Mouse (Mus musculus) macrophage (primary cell): ENCODE results near the gene Tenm4. TPM values are rescaled to one million over a fixed set of nuclear protein-coding genes. Genes with fewer than 3 reads are reported as not detected.

Source experiments
- H3K27ac ChIP-seq: fragments of 350-480 bp; formaldehyde crosslinking; 2 replicates; pipeline ENCODE4 v1.9.0; 2021
- H3K36me3 ChIP-seq: fragments of 350-480 bp; formaldehyde crosslinking; 2 replicates; pipeline ENCODE4 v1.9.0; 2021; ENCODE audit errors: inconsistent target
- H3K4me3 ChIP-seq: fragments of 350-480 bp; formaldehyde crosslinking; 2 replicates; pipeline ENCODE4 v1.9.0; 2021; ENCODE audit errors: inconsistent target
- H3K79me2 ChIP-seq: fragments of 350-480 bp; formaldehyde crosslinking; 2 replicates; pipeline ENCODE4 v1.9.0; 2021; ENCODE audit errors: inconsistent target
- WGBS: methylation state at CpG from one replicate; pipeline ENCODE4 v1.1.7; 2026; ENCODE audit warnings: inconsistent platforms; ENCODE audit not compliant: missing documents; 5-methylcytosine and 5-hydroxymethylcytosine counted together
- polyA plus RNA-seq: library from polyadenylated mRNA; stranded (reverse); fragments of 250-400 nt; gene quantifications from 3 replicates; pipeline ENCODE4 v1.2.4, GENCODE M21; 2018; ENCODE audit warnings: inconsistent platforms

Tenm4 gene
- polyA plus RNA-seq, 1 experiment from 2014 or later: 1.3 TPM

DNA sequence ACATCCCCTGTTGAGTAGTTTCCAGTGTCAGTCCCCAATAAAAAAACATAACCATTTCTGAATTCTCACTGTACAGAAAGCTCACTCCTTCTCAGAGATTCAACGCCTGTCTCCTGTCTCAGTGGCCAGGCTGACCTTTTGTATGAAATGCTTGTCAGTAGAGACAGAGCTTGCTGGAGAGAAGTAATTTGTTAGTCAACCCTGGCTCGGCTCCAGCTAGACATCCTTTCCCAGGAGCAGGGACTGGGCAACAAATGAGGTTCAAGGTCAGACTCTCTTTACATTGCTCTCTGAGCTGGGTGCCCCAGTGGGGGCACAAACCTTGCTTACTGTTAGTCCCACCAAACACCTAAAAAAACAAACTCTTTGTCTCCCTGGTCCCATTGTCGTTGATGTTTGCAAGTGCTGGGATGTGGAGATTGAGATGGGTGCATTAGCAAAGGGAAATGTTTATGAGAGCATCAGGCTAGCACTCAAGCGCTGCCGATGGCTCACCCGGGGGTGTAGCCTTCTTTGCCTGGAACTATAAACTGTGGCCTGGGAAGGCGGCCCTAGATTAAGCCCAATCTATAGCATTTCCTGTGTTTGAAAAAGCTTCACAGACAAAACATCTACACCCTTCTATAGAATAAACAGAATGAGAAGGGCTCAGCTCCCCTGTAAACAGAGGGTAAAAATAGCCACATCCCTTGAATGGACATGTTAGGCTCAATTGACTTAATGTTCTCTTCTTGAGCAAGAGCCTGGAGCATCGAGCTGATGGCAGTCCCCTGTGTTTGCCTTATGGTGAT lies 673.3 kb downstream of the Tenm4 start:
- Histone ChIP-seq H3K4me3 (no peak overlapping the region), H3K79me2 (no peaks in the 10 kb centered on the region), H3K36me3 (no peaks in the 10 kb centered on the region), H3K27ac (no peak overlapping the region)
- WGBS: 90% methylated on average over 8 of the region's 8 CpGs

DNA sequence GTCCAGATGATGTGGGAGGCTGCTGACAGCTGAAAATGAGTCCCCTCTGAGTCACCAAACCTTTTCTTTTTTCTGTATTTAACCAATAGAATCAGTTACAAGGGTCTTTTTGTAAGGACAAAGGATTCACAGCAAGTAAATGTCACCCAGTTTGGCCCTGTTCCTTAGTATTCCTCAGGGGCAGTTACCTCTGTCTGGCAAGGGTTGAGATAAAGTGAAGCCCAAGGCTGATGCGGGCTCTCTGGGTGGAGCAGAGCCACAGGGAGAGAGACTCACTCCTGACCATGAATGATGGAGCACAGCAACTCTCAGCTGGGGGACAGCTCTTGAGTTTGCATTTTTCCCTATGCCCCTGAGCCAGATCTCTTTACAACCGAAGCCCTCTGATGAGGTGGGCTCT lies 681.7 kb downstream of the Tenm4 start:
- WGBS: 94% methylated on average over 2 of the region's 2 CpGs
- H3K36me3 ChIP-seq: no peaks in the 10 kb centered on the region
- no peak overlapping the region for H3K4me3 ChIP-seq

DNA sequence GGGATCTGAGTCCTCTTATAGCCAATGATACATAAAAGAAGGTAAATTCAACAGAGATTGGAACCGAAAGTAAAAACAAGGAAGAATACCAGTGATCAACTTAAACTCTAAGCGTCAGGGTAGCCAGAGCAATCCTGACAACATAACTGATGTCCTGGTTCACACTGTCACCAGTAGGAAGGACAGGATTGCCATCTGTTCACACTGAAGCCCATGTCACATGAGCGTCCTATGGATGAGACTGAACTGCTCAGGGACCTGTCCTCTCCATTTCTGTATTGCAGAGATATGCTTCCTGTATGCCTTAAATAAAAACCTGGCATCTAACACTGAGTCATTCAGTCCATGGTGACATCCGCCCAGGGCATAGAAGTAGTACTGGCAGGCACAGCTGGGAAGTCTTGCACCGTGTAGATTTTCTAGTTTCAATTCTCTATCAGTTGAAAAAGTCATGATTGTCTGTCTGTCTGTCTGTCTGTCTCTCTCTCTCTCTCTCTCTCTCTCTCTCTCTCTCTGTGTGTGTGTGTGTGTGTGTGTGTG lies 684.9 kb downstream of the Tenm4 start:
- Histone ChIP-seq H3K4me3 (no peak overlapping the region), H3K36me3 (no peaks in the 10 kb centered on the region)
- 18% methylated on average over 5 of the region's 5 CpGs for WGBS

More for the DNA sequence above, 681.7 kb downstream of the Tenm4 start:
- H3K79me2 ChIP-seq: no peaks in the 10 kb centered on the region
- no peak overlapping the region for H3K27ac ChIP-seq

DNA sequence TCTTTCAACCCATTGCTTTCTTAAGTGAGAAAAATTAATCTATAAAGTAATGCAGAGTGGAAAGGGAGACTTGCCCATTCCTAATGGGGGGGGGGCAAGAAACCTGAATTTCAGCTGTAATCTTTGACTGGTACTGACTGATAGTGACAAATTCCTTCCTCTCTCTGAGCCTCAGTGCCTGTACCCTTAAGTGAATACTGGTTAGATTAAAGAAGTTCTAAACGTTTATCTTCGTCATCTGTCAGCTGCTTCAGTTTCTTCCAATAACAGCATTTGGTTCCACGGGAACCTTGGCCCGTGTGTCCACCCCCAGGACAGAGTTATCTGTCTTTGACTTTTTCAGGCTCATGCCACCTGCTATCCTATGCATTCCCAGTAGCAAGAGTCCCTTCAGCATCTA lies 685.5 kb downstream of the Tenm4 start:
- Histone ChIP-seq H3K79me2 (no peaks in the 10 kb centered on the region), H3K27ac (peak overlapping the region; percentile 51), H3K36me3 (no peaks in the 10 kb centered on the region), H3K4me3 (no peak overlapping the region)
- WGBS: 68% methylated on average over 4 of the region's 4 CpGs

More for the DNA sequence above, 684.9 kb downstream of the Tenm4 start:
- no peaks in the 10 kb centered on the region for H3K79me2 ChIP-seq
- H3K27ac ChIP-seq: peak overlapping the region; percentile 51

DNA sequence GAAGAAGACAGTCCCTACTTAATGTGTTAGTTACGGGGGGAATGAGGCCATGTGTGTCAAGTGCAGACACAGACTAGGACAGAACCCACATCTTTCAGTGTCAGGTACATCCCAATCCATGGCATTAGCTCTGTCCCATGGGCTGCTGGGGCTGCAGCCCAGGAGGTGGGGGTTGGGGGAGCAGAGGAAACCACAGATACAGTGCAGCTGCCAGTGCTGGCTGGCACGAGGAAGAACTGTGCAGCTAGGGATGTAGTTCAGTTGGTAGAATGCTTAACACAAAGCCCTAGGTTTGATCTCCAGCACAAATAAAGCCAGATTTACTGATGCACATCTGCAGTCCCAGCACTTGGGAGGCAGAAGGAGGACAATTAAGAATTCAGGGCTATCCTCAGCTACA lies 688.0 kb downstream of the Tenm4 start:
- Histone ChIP-seq H3K36me3 (no peaks in the 10 kb centered on the region), H3K79me2 (no peaks in the 10 kb centered on the region), H3K27ac (no peak overlapping the region), H3K4me3 (no peak overlapping the region)
- WGBS: 66% methylated on average over 2 of the region's 2 CpGs

DNA sequence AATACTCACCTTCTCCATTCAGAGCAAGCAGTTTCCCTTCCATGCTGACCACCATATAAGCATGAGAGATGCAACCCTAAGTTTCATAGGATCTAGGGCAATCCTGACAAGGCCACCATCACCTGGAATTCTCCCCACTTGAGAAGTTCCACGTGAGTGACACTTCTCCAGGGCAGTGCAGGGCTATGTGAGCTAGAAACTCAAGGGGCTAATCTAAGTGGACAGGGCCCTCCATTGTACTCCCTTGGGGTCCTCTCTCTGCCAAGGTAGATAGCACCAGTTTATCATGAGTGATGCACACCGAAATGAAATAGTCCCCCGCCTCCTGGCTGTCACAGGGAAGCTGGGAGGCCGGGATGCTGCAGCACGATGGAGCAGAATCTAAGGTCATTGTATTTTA lies 688.6 kb downstream of the Tenm4 start:
- no peaks in the 10 kb centered on the region for H3K79me2 ChIP-seq
- 98% methylated on average over 5 of the region's 5 CpGs for WGBS
- H3K4me3 ChIP-seq: no peak overlapping the region
- H3K36me3 ChIP-seq: no peaks in the 10 kb centered on the region
- no peak overlapping the region for H3K27ac ChIP-seq

DNA sequence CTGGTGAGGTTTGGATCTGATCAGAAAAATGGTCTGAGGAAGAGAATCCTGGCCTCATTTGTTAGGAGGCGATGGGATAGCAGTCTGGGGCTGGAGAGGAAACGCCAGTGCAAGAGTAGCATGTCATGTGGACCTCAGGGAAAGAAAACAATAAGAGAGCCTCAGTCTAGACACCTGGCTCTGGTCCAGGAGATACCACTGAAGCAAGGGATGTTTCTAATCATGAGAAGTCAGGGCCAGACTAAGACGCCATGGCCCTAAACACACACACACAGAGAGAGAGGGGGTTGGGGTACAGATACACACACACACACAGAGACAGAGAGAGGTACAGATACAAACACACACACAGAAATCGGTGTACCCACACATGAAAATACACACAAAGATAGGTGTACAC lies 689.6 kb downstream of the Tenm4 start:
- no peak overlapping the region for H3K4me3 ChIP-seq
- H3K36me3 ChIP-seq: no peaks in the 10 kb centered on the region
- H3K27ac ChIP-seq: no peak overlapping the region
- WGBS: 95% methylated on average over 4 of the region's 4 CpGs
- no peaks in the 10 kb centered on the region for H3K79me2 ChIP-seq

DNA sequence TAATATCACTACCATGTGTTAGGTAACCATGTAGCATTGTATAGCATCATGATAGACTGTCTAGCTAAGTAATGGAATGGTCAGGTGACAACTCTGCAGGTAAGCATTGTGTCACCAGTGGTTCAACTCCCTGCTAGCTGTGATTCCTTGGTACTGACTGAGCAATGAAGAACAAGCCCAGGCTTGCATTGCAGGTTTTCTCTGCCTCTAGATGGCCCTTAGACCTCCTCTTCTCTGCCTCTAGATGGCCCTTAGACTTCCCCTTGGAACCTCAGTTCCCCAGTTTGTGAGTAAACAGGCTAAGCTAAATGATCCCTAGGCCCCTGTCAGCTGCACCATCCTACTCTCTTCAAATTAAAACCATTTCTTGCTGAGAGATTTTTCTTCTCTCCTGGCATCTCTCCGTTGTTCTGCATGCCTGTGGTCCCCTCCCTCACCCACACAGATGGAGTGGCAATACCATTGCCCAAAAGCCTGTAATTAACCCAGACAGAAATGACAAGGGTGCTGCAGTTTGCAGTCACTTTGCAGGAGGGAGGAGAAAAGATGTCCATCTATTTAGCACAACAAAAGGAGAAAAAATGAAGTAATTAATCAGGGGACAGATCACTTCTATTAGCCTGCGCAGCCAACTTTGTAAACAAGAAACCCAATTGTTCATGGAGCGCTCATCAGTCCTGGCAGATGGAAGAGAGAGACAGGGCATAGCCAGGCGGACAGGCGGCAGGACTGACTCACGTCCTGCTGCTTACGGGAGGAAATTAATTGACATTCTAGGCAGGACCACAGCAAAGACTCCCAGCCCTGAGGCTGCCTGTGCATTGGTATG lies 694.1 kb downstream of the Tenm4 start:
- H3K27ac ChIP-seq: no peak overlapping the region
- no peaks in the 10 kb centered on the region for H3K36me3 ChIP-seq
- no peak overlapping the region for H3K4me3 ChIP-seq
- no peaks in the 10 kb centered on the region for H3K79me2 ChIP-seq
- WGBS: 95% methylated on average over 7 of the region's 7 CpGs

DNA sequence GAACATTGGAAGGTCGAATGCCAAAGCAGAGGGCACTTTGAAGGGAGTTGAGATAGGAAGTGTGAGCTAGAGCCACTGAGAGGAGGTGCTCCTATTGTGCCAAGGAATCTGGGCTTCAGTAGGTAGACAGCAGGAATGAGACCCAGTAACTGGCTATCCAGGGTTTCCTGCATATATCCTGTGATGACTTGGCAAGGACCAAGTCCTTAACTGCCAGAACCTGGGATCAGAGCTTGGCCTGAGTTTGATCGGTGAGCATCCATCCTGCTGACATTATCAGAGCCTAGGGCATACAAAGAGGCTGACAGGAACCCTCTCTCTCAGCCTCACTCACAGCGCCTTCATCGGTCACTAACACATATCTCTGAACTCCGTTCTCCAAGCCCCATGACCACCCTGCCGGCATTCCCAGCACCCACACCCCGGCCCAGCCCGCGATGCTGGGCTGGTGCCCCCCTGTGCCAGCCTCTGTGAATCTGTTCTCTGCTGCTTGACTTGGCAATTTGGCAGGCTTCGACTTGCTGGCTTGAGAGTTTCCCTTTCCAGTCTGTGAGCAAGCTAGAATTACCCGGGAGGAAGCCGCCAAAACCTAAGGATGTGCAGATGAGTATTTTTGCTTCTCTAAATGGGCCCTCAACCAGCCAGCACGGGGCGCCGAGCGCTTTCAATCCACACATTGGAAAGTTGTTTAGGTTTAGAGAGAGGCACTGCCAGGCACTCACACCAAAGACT lies 698.2 kb downstream of the Tenm4 start:
- no peaks in the 10 kb centered on the region for H3K36me3 ChIP-seq
- no peaks in the 10 kb centered on the region for H3K79me2 ChIP-seq
- no peak overlapping the region for H3K4me3 ChIP-seq
- no peak overlapping the region for H3K27ac ChIP-seq
- WGBS: 89% methylated on average over 16 of the region's 16 CpGs

DNA sequence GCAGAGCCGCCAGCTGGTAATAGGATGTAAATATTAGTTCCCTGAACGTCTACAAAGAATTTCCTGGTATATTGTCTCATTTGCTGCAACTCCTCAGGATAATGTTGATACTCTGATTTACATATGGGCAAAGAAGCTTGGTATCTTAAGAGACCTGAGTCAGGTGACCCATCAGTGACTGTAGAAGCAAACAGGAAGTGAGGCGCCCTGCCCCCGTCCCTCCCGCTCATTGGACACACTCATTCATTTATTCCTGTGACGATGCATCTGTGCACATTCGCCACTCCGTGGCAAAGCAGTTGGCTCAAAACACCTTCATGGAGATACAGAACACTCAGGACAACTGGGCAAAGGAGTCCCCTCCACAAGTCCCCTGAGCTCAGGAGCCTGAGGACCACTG lies 699.4 kb downstream of the Tenm4 start:
- H3K27ac ChIP-seq: no peak overlapping the region
- 67% methylated on average over 8 of the region's 8 CpGs for WGBS
- H3K36me3 ChIP-seq: no peaks in the 10 kb centered on the region
- H3K4me3 ChIP-seq: no peak overlapping the region
- no peaks in the 10 kb centered on the region for H3K79me2 ChIP-seq

DNA sequence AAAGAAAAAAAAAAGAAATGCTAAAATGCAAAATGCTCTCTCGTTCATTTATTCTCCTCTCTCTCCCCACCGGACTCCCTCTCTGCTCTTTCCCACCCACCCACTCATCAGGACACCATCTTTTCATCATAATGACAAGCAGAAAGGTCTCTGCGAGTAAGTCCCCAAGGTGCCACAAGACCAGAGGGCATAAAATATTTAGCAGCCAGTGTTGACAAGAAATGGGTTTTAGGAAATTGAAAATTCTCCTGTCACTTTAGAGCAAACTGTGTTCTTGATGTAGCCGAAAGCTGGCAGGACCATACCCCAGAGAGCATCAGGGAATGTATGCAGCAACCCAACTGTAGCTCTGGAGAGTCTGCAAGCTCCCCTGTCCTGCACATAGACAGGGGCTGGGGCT lies 700.0 kb downstream of the Tenm4 start:
- Histone ChIP-seq H3K27ac (no peak overlapping the region), H3K36me3 (no peaks in the 10 kb centered on the region), H3K4me3 (no peak overlapping the region), H3K79me2 (no peaks in the 10 kb centered on the region)
- 95% methylated on average over 2 of the region's 4 CpGs for WGBS

DNA sequence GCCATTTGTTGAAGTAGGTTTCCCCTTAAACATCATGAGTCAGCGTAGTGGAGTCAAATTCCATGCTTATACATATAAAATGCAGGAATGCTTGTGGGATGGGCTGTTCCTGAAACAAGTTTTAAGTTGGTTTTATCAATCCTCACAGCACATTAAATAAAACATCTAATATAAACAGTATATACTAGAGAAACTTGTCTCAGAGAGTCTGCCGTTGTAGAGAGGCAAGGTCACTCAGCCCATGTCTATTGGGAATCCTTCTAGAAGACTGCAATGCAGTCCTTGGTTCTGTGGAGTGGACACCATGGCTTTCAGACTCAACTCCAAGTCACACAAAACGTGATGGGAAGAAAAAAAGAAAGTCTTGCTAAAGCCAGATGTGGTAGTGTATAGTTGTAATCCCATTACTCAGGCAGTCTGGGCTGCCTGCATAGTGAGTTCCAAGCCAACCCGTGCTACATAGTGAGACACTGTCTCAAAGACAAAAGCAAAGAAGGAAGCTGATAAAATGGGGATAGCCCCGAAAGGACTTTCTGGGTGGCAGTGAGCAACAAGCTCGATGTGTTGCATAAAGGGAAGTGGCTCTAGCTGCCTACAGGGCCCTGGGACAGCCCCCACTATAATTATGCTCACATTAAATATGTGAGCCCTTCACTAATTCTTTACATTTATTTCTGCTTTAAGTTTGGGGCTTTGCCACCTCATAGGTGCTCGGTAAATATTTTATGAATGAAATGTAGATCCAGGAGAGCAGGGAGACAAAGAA lies 707.6 kb downstream of the Tenm4 start:
- Histone ChIP-seq H3K27ac (no peak overlapping the region), H3K4me3 (no peak overlapping the region), H3K79me2 (no peaks in the 10 kb centered on the region), H3K36me3 (no peaks in the 10 kb centered on the region)
- WGBS: 57% methylated on average over 7 of the region's 7 CpGs

DNA sequence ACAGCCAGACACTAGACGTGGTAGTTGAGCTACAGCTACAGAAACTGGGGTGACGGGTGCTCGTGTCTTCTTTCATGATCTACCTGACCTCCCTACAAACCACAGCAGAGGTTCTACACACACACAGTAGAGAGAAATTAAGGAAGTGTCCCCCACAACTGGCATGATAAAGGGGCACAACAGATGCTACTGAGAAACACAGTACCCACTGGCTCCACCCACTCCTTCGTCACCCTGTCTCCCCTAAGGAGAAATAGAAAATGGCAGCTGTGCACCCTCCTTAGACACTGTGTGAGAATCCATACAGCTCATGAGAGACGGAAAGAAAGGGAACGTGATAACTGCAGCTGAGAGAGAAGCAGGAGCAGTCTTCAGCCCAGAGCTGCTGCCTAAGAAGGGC lies 708.5 kb downstream of the Tenm4 start:
- WGBS: 82% methylated on average over 6 of the region's 6 CpGs
- no peak overlapping the region for H3K4me3 ChIP-seq
- H3K79me2 ChIP-seq: no peaks in the 10 kb centered on the region
- H3K36me3 ChIP-seq: no peaks in the 10 kb centered on the region
- H3K27ac ChIP-seq: no peak overlapping the region
